Mouse (Mus musculus) bone marrow macrophage, adult 2 months (primary cell): ENCODE measurements around the gene Tbc1d9b.

Experiments used
- CTCF ChIP-seq: IDR thresholded peaks from 2 replicates; pipeline ENCODE4 v1.5.1; 2012; ENCODE audit warnings: low read depth, mild to moderate bottlenecking, low read length, moderate library complexity
- POLR2A ChIP-seq: IDR thresholded peaks from 2 replicates; pipeline ENCODE4 v1.6.1; 2012; ENCODE audit warnings: mild to moderate bottlenecking, low read depth, low read length, borderline replicate concordance

- TF ChIP-seq CTCF: no peak
- no peak for TF ChIP-seq POLR2A
Measured at GRCm38 (mm10) chr11:50100548-50101307, 30.5 kb upstream of the Tbc1d9b start.
